Mouse (Mus musculus) neural tube, embryonic 13.5 days (tissue): ENCODE measurements around the gene Ap5z1. TPM values are rescaled to one million over a fixed set of nuclear protein-coding genes. Genes with fewer than 3 reads are reported as not detected.

Experiments
- ATAC-seq: fragments of 200-750 bp; cut with Nextera tagmentation; 2 replicates; pipeline ENCODE4 v1.8.0; 2017; ENCODE audit warnings: low read depth, mild to moderate bottlenecking, moderate TSS enrichment, moderate library complexity
- H3K27ac ChIP-seq: fragments of 300-500 bp; sonication (generic); replicated peaks from 2 replicates; pipeline ENCODE4 v1.5.1; 2015; ENCODE audit warnings: moderate library complexity, mild to moderate bottlenecking, inconsistent platforms
- H3K27me3 ChIP-seq: fragments of 300-500 bp; sonication (generic); 2 replicates; pipeline ENCODE4 v1.6.1; 2015; ENCODE audit warnings: mild to moderate bottlenecking, inconsistent platforms
- H3K36me3 ChIP-seq: fragments of 300-500 bp; sonication (generic); 2 replicates; pipeline ENCODE4 v1.6.1; 2015; ENCODE audit warnings: mild to moderate bottlenecking, inconsistent platforms
- H3K4me1 ChIP-seq: fragments of 300-500 bp; sonication (generic); replicated peaks from 2 replicates; pipeline ENCODE4 v1.6.1; 2015; ENCODE audit warnings: inconsistent platforms
- H3K4me2 ChIP-seq: fragments of 300-500 bp; sonication (generic); 2 replicates; pipeline ENCODE4 v1.6.1; 2015; ENCODE audit warnings: inconsistent platforms, mild to moderate bottlenecking, moderate library complexity
- H3K4me3 ChIP-seq: fragments of 300-500 bp; sonication (generic); 2 replicates; pipeline ENCODE4 v1.5.1; 2015; ENCODE audit warnings: mild to moderate bottlenecking, inconsistent platforms
- H3K9ac ChIP-seq: fragments of 300-500 bp; sonication (generic); 2 replicates; pipeline ENCODE4 v1.6.1; 2015; ENCODE audit warnings: moderate library complexity, mild to moderate bottlenecking, inconsistent platforms
- H3K9me3 ChIP-seq: fragments of 300-500 bp; sonication (generic); 2 replicates; pipeline ENCODE4 v1.6.1; 2016; ENCODE audit warnings: inconsistent platforms
- WGBS: fragments of 180-500 bp; shearing (Covaris S2); methylation state at CpG from one replicate; pipeline ENCODE4 v1.1.7; 2015; 5-methylcytosine and 5-hydroxymethylcytosine counted together
- polyA plus RNA-seq: library from polyadenylated mRNA; unstranded; fragments of >200 nt; fragmentation: Nextera tagmentation; extraction: Ambion mirVana; gene quantifications from 2 replicates; pipeline ENCODE4 v1.2.1, GENCODE M21; 2015

Gene Ap5z1
- polyA plus RNA-seq, 1 experiment from 2014 or later = 14.1 TPM

DNA sequence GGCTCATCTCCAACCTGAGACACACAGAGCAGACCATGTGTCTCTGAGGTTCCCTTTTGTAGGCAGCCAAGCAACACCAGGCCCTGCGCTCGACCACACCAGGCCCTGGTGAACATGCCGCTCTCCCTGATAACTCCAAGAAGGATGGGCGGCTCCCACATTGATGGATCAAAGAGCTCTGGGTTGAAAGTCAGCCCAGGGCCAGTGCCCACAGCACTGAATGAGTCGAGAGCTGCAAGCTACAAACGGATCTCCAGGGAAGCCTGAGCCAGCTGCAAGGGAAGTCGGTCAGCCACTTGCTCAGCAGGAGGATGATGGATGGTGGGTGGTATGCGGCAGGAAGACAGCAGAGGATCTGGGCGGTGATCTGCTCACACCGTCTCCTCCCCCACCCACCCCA is 6.4 kb upstream of the Ap5z1 start:
- Histone ChIP-seq H3K4me1 (peaks cover 5% of the 10 kb centered on the region; the same call in 1 of the 2 replicates), H3K36me3 (peaks cover 71% of the 10 kb centered on the region), H3K9ac (peak overlapping the region; percentile 22; the same call in 1 of the 2 replicates), H3K4me3 (no peak overlapping the region), H3K9me3 (no peaks in the 10 kb centered on the region), H3K27ac (peak overlapping the region; percentile 69), H3K27me3 (no peaks in the 10 kb centered on the region), H3K4me2 (no peak overlapping the region)
- WGBS = 58% methylated on average over 10 of the region's 10 CpGs
- ATAC-seq = no peak

DNA sequence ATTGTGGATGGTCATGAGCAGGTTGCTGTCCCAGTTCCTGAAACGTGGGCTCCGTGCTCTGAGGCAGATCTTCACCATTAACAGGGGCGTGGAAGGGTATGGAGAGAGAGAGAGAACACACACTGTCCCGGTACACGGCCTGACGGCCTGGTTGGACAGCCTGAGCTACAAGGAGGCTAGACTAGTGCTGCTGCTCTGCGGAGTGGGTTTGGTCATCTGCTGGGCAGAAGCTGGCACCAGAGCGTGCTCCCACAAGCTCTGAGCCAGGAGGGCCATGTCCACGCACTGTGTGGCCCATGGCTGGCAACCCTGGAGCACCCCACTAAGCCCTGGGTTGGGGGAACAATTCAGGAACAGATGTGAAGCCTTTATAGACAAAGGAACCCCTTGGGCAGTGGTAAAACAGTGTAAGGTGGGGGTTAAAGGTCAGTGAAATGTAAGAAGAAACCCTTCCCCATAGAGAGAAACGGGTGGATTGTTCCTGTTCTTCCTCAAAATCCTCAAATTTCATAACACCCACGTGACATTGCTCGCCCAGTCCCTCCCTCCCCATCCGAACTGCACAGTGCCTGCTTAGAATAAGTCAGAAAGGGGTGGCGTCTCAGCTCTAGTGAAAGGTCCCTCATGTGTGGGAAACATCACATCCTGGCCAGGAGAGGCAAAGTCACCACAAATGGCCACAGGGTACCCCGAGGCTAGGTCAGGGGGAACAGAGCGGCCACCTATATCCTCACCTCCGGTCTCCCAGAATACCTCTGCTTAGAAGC is 4.8 kb upstream of the Ap5z1 start:
- Histone ChIP-seq H3K27ac (no peak overlapping the region), H3K9ac (no peak overlapping the region), H3K4me2 (no peak overlapping the region), H3K4me1 (peaks cover 11% of the 10 kb centered on the region), H3K27me3 (no peaks in the 10 kb centered on the region), H3K36me3 (peaks cover 59% of the 10 kb centered on the region), H3K4me3 (no peak overlapping the region), H3K9me3 (no peaks in the 10 kb centered on the region)
- WGBS = 86% methylated on average over 17 of the region's 17 CpGs
- ATAC-seq = no peak

DNA sequence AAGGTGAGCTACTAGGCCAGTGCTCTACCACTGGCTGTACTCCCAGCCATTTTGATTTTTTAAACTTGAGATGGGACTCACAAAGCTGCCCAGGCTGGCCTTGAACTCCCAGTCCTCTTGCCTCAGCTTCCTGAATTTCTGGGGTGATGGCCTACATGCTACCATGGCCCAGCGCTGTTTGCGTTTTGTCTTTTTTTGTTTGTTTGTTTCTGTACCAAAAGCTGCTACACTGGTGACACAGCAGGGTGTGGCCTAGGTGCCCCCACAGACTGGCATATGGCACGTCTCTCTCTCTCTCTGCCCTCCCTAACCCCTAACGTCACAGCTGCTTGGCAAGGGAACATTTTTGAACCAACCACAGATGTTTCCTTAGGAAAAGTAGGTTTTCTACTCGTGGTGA is 3.9 kb upstream of the Ap5z1 start:
- H3K4me2 ChIP-seq = no peak overlapping the region
- H3K4me1 ChIP-seq = peaks cover 18% of the 10 kb centered on the region
- no peak overlapping the region for H3K4me3 ChIP-seq
- H3K9me3 ChIP-seq = no peaks in the 10 kb centered on the region
- H3K27me3 ChIP-seq = no peaks in the 10 kb centered on the region
- WGBS = 71% methylated on average over 5 of the region's 5 CpGs
- peaks cover 50% of the 10 kb centered on the region for H3K36me3 ChIP-seq
- 0 out of 2 replicates have a peak overlapping the region, but pooled peaks have one; percentile 33 for H3K27ac ChIP-seq
- no peak overlapping the region for H3K9ac ChIP-seq
- ATAC-seq = no peak

DNA sequence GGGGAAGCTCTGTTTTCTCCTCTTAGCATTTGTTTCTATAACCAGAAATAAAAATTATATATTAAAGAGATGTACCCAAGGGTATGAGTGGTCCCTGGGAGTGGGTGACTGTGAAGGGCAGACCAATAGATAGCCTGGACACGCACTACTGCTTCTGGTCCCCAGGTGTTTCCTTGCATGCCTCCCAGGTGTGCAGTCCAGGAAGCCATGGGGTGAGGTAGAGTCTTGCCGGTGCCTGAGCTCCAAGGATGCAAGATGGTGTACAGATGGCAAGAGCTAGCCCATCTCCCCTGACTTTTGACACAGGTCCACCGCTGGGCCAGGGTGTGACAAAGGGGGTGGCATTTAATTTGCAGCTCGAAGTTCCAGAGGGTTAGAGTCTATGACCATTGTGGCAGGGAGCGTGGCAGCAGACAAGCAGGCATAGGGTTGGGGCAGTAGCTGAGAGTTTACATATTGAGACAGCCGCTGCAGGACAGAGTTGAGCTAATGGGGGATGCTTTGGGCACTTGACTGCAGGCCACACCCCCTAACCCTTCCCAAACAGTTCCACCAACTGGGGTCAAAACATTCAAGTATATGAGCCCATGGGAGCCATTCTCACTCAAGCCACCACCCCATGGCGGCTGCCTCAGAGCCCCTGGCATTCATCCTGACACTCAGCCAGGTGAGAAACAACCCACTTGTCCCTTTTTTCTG is 1.7 kb upstream of the Ap5z1 start:
- Histone ChIP-seq H3K4me2 (no peak overlapping the region), H3K36me3 (peaks cover 35% of the 10 kb centered on the region), H3K4me1 (peaks cover 21% of the 10 kb centered on the region), H3K27me3 (no peaks in the 10 kb centered on the region), H3K27ac (no peak overlapping the region), H3K4me3 (no peak overlapping the region), H3K9me3 (no peaks in the 10 kb centered on the region), H3K9ac (no peak overlapping the region)
- ATAC-seq = no peak
- WGBS = 94% methylated on average over 7 of the region's 7 CpGs

DNA sequence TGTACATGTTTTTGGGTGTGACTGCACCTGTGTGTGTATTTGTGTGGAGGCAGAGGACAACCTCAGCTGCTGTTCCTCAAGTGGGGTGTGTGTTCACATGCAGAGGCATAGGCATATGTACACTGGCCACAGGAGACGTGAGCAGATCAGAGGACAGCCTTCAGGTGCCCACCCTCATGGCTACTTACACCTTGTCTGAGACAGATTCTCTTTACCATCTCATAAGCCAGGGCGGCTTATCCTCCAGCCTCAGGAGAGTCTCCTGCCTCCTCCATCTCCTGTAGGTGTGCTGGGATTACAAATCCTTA is 1.1 kb upstream of the Ap5z1 start:
- Histone ChIP-seq H3K9ac (no peak overlapping the region), H3K4me1 (peaks cover 21% of the 10 kb centered on the region), H3K27me3 (no peaks in the 10 kb centered on the region), H3K36me3 (peaks cover 35% of the 10 kb centered on the region), H3K4me3 (no peak overlapping the region), H3K27ac (no peak overlapping the region), H3K4me2 (no peak overlapping the region), H3K9me3 (no peaks in the 10 kb centered on the region)
- 93% methylated on average over 2 of the region's 2 CpGs for WGBS
- ATAC-seq = no peak

DNA sequence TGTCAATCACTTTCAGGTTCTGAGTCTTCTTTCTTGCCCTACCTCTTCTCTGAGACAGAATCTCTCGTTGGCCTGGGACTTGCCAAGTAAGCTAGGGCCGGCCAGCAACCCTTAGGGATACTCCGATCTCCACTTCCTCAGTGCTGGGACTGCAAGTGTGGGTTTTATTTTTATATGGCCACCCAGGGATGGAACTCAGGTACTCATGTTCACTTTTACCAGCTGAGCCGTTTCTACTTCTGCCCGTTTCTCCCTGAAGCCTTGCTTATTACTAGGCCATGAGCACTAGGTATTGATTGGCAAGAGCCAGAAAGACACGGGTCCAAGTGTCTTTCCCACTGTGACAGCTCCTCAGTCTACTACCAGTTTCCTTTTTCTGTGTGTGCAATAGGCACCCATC is 733 bp upstream of the Ap5z1 start:
- peak overlapping the region; percentile 95 for H3K4me2 ChIP-seq
- peak overlapping the region; percentile 91 for H3K27ac ChIP-seq
- H3K9ac ChIP-seq = peak overlapping the region; percentile 72
- H3K4me1 ChIP-seq = peaks cover 20% of the 10 kb centered on the region
- H3K27me3 ChIP-seq = no peaks in the 10 kb centered on the region
- H3K4me3 ChIP-seq = peak overlapping the region; percentile 69
- H3K36me3 ChIP-seq = peaks cover 35% of the 10 kb centered on the region
- ATAC-seq = no peak; the same call in 1 of the 2 replicates
- H3K9me3 ChIP-seq = no peaks in the 10 kb centered on the region
- WGBS = 85% methylated on average over 6 of the region's 6 CpGs

DNA sequence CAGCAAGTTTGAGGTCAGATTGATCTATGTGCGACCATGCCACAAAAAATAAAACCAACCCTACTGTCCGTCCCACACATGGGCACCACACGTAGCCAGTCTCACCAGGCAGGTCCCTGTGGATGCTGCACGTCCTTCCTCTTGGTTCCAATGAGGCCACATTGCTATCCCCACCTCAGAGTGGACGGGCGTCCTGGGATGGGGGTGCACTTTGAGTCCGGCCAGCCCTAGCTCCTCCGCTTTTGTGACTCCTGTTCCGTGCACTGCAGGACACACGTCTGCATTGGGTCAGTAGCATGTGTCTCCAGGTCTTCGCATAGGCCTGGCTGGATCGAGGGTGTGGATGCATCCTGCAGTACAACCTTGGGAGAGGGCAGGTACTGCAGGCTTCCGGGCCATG is 4.6 kb downstream of the Ap5z1 start:
- 95% methylated on average over 13 of the region's 13 CpGs for WGBS
- H3K4me2 ChIP-seq = no peak overlapping the region
- no peaks in the 10 kb centered on the region for H3K27me3 ChIP-seq
- H3K36me3 ChIP-seq = peaks cover 57% of the 10 kb centered on the region
- H3K9ac ChIP-seq = no peak overlapping the region
- H3K4me1 ChIP-seq = peaks cover 15% of the 10 kb centered on the region
- no peaks in the 10 kb centered on the region for H3K9me3 ChIP-seq
- no peak for ATAC-seq
- H3K27ac ChIP-seq = no peak overlapping the region
- H3K4me3 ChIP-seq = no peak overlapping the region

DNA sequence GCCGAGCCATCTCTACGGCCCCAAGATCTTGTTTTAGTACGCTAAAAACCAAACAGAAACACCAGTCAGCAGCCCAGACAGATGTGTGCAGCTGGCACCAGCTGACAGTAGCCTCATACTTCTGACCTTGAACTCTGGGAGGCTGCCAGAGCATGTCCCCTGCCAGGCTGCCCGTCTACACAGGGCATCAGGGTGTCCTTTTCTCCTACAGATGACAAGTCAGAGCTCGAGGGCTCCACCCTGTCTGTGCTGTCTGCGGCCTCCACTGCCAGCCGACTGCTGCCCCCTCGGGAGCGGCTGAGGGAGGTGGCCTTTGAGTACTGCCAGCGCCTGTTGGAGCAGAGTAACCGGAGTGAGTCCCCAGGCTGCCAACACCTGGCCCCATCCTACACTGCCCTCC is 6.1 kb downstream of the Ap5z1 start:
- H3K36me3 ChIP-seq = peaks cover 64% of the 10 kb centered on the region

DNA sequence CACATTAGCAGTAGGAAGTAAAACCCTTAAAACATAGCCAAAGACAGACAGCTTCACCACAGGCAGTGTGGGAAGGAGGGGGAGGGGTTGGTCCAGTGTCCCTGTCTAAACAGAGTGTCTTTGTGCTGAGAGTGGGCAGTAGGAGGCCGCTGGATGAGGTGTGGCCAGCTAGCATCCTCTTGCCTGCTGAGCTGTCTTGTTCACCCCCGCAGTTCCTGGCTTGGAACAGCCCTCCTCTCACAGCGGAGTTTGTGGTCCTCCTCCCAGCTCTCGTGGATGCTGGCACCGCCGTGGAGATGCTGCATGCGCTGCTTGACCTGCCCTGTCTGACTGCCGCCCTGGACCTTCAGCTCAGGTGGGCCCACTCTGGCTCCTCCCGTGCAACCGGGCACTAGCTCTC is 10.0 kb downstream of the Ap5z1 start:
- Histone ChIP-seq H3K4me1 (peaks cover 18% of the 10 kb centered on the region), H3K27ac (peak overlapping the region; percentile 52), H3K9me3 (no peaks in the 10 kb centered on the region), H3K4me3 (no peak overlapping the region), H3K4me2 (no peak overlapping the region), H3K36me3 (peaks cover 65% of the 10 kb centered on the region), H3K9ac (0 out of 2 replicates have a peak overlapping the region, but pooled peaks have one; percentile 17), H3K27me3 (no peaks in the 10 kb centered on the region)
- 49% methylated on average over 10 of the region's 10 CpGs for WGBS
- ATAC-seq = peak; percentile 40; the same call in 1 of the 2 replicates

More for the DNA sequence above, 6.1 kb downstream of the Ap5z1 start:
- no peaks in the 10 kb centered on the region for H3K27me3 ChIP-seq
- no peak overlapping the region for H3K27ac ChIP-seq
- ATAC-seq = no peak
- WGBS = 92% methylated on average over 11 of the region's 11 CpGs
- H3K4me3 ChIP-seq = no peak overlapping the region
- H3K4me1 ChIP-seq = peaks cover 18% of the 10 kb centered on the region
- no peak overlapping the region for H3K4me2 ChIP-seq
- no peaks in the 10 kb centered on the region for H3K9me3 ChIP-seq
- H3K9ac ChIP-seq = no peak overlapping the region

DNA sequence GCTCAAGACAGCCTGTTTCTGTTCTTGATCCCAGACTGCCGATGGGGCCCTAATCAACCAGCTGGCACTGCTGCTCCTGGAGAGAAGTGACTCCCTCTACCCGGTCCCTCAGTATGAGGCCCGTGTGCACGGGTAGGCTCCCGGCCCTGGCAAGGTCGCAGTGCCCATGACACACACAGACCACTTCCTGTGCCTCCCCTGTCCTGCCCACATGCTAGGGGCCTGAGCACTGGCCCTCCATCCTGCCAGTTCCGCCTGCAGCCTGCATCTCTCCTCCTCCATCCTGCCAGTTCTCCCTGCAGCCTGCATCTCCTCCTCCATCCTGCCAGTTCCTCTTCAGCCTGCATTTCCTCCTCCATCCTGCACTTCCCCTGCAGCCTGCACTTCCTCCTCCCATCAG is 11.9 kb downstream of the Ap5z1 start:
- Histone ChIP-seq H3K36me3 (peaks cover 46% of the 10 kb centered on the region), H3K27ac (no peak overlapping the region), H3K4me2 (no peak overlapping the region), H3K9me3 (no peaks in the 10 kb centered on the region), H3K27me3 (no peaks in the 10 kb centered on the region), H3K9ac (no peak overlapping the region), H3K4me1 (peaks cover 23% of the 10 kb centered on the region), H3K4me3 (no peak overlapping the region)
- WGBS = 82% methylated on average over 7 of the region's 7 CpGs
- ATAC-seq = no peak

DNA sequence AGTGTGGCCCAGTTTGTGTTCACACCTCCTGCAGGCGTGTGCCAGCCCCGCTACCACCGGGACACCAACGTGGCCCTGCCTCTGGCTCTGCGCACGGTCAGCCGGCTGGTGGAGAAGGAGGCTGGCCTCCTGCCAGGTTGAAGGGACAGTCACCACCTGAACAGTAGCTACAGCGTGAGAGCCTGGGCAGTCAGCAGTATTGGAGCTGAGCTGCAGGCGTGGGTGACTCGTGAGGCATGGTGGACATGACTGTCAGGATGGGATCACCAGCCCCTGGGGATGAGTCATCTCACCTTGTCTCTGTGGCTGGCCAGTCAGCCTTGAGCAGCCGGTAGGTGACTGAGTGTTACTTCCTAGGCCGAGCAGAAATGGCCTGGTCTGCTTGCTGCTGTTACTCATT is 13.6 kb downstream of the Ap5z1 start:
- Histone ChIP-seq H3K9me3 (no peaks in the 10 kb centered on the region), H3K4me1 (peaks cover 23% of the 10 kb centered on the region), H3K4me2 (no peak overlapping the region), H3K4me3 (no peak overlapping the region), H3K9ac (0 out of 2 replicates have a peak overlapping the region, but pooled peaks have one; percentile 17), H3K27ac (no peak overlapping the region), H3K36me3 (peaks cover 35% of the 10 kb centered on the region), H3K27me3 (no peaks in the 10 kb centered on the region)
- no peak for ATAC-seq
- 89% methylated on average over 12 of the region's 12 CpGs for WGBS

DNA sequence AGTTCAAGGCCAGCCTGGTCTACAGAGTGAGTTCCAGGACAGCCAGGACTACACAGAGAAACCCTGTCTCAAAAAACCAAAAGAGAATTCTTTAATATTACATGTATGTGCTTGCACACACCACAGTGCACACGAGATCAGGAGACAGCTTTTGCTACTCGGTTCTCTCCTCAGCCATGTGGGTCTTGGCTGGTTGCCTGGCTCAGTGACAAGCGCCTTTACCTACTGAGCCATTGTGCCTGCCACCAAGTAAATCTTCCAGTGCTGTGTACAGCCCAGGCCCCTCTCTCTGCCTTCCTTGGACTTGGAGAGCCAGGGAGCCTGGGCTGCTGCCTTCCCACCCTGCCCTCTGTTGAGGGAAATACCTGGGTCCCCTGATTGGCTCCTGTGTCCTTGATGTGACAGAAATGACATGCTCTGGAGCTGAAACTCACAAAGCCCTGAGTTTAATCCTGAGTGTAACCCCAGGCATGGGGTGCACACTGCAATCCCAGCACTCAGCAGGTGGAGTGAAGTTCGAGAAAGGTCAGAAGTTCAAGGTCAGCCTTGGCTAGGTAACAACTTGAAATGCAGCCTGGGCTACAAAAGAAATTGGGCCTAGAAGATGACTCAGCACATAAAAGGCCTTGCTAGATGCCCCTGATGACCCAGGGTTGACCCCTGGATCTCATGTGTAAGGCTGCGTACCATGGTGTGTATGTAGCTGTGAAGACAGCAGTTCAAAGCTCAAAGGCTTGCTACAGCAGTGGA is 14.3 kb downstream of the Ap5z1 start:
- H3K4me3 ChIP-seq = no peak overlapping the region
- no peak overlapping the region for H3K4me2 ChIP-seq
- no peak for ATAC-seq
- no peaks in the 10 kb centered on the region for H3K9me3 ChIP-seq
- peaks cover 22% of the 10 kb centered on the region for H3K4me1 ChIP-seq
- H3K27ac ChIP-seq = no peak overlapping the region
- H3K27me3 ChIP-seq = no peaks in the 10 kb centered on the region
- H3K9ac ChIP-seq = no peak overlapping the region
- WGBS = 86% methylated on average over 5 of the region's 5 CpGs
- peaks cover 30% of the 10 kb centered on the region for H3K36me3 ChIP-seq
